10 mouse cellular contexts compared by ENCODE assay signal in the genomic region with DNA sequence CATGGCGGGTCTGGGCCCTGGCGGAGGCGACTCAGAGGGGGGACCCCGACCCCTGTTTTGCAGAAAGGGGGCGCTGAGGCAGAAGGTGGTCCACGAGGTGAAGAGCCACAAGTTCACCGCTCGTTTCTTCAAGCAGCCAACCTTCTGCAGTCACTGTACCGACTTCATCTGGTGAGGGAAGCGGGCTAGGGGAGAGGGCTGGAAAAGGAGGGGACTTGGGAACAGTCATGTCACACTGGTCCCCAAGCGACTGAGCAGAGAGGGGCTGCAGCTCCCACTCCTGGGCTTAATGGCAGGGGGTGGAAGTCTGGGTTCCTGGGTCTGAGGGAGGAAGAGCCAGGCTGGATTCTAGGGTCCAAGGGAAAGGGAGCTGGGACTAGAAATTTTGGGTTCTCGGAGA. TPM values are rescaled to one million over a fixed set of nuclear protein-coding genes. Genes with fewer than 3 reads are reported as not detected.
DNase-seq lines count a peak whose midpoint lies in the region; ATAC-seq and TF ChIP-seq lines count a peak whose summit lies in the region.
"Had no signal": no experiment of that assay in that cellular context is flagged by ENCODE, and none has a peak within 500 bp of the region (broad histone marks: within the 10 kb centered on the region; RNA-seq: fewer than 3 reads in every experiment).

No protein-coding gene starts in this region.

- no peaks in the 10 kb centered on the region for H3K9me3 ChIP-seq in heart, embryonic 10.5 days
- no peaks in the 10 kb centered on the region for H3K9me3 ChIP-seq in E14TG2a.4 (ENCODE audit: low read length)
- H3K9me3 ChIP-seq in forebrain, embryonic 15.5 days, result no peaks in the 10 kb centered on the region
- H3K9me3 ChIP-seq in liver, embryonic 14.5 days (ENCODE audit: control insufficient read depth, low read length), result no peaks in the 10 kb centered on the region

- peaks cover 27% of the 10 kb centered on the region for H3K4me1 ChIP-seq in heart, embryonic 10.5 days
- H3K4me1 ChIP-seq in E14TG2a.4 (replicated peaks; ENCODE audit: low read depth, low read length), result peaks cover 76% of the 10 kb centered on the region
- peaks cover 44% of the 10 kb centered on the region for H3K4me1 ChIP-seq in forebrain, embryonic 15.5 days
- 0 out of 4 replicates have a peak, but pooled peaks cover 0 to 2% of the 10 kb centered on the region in 2 experiments for H3K4me1 ChIP-seq in liver, embryonic 14.5 days (replicated peaks; ENCODE audit: control insufficient read depth in 2 of 2, insufficient read depth in 2 of 2, low read length in 1 of 2)
- H3K4me1 ChIP-seq in thymus, adult 2 months (replicated peaks; ENCODE audit: control insufficient read depth, insufficient read depth, low read length), result peaks cover 5% of the 10 kb centered on the region; the same call in 1 of the 2 replicates

- ATAC-seq in forebrain, embryonic 15.5 days (replicated peaks), result peak; percentile 44
- ATAC-seq in liver, embryonic 14.5 days (ENCODE audit: insufficient read depth), result no peak

- peak overlapping the region; percentile 88 for H3K4me2 ChIP-seq in forebrain, embryonic 15.5 days (replicated peaks)
- peak overlapping the region; percentile 16; the same call in 1 of the 2 replicates for H3K4me2 ChIP-seq in liver, embryonic 14.5 days (ENCODE audit: low read depth)

- WGBS in heart, embryonic 10.5 days, result 5% methylated on average over 12 of the region's 12 CpGs
- 2% methylated on average over 12 of the region's 12 CpGs for WGBS in forebrain, embryonic 15.5 days
- WGBS in liver, embryonic 14.5 days (ENCODE audit: insufficient replicate concordance), result 5% methylated on average over 12 of the region's 12 CpGs
- WGBS in thymus, adult 2 months, result 11% methylated on average over 12 of the region's 12 CpGs

- peaks cover 35% of the 10 kb centered on the region for H3K27me3 ChIP-seq in heart, embryonic 10.5 days (ENCODE audit: insufficient read depth, poor library complexity, severe bottlenecking)
- H3K27me3 ChIP-seq in E14TG2a.4 (ENCODE audit: insufficient read depth, low read length), result peaks cover 5% of the 10 kb centered on the region; the same call in 1 of the 2 replicates
- peaks cover 3% of the 10 kb centered on the region; the same call in 1 of the 2 replicates for H3K27me3 ChIP-seq in forebrain, embryonic 15.5 days
- H3K27me3 ChIP-seq in liver, embryonic 14.5 days (ENCODE audit: control insufficient read depth, insufficient read depth, low read length), result peaks cover 45% of the 10 kb centered on the region
- H3K27me3 ChIP-seq in thymus, adult 2 months (ENCODE audit: control insufficient read depth, insufficient read depth, low read length), result peaks cover 6% of the 10 kb centered on the region; the same call in 1 of the 2 replicates

- TF ChIP-seq EP300 in liver, embryonic 14.5 days (IDR thresholded peaks at IDR 0.05; ENCODE audit: low read depth), result no peak

- intact Hi-C loops in heart, postnatal 14 days (cut with DNase I), result loop anchor here (5.0 kb wide), 1 partner anchor 36 kb away; no protein-coding TSS in a partner anchor

- no peak for TF ChIP-seq CTCF in E14TG2a.4 (conservative IDR thresholded peaks at IDR 0.05; ENCODE audit: low read length)
- TF ChIP-seq CTCF in liver, embryonic 14.5 days (IDR thresholded peaks at IDR 0.05; ENCODE audit: low read depth), result no peak
- TF ChIP-seq CTCF in thymus, adult 2 months (IDR thresholded peaks at IDR 0.05; ENCODE audit: borderline replicate concordance, control insufficient read depth, extremely low read depth, insufficient read depth, low read length, poor library complexity), result no peak

- peak overlapping the region; percentile 40 for H3K9ac ChIP-seq in forebrain, embryonic 15.5 days (replicated peaks)
- no peak overlapping the region for H3K9ac ChIP-seq in liver, embryonic 14.5 days (replicated peaks)

- TF ChIP-seq POLR2A in thymus, adult 2 months (IDR thresholded peaks at IDR 0.05; ENCODE audit: control insufficient read depth, extremely low read depth, insufficient read depth, low read length, poor library complexity), result no peak

- peaks cover 13% of the 10 kb centered on the region for H3K36me3 ChIP-seq in heart, embryonic 10.5 days
- peaks cover 36% of the 10 kb centered on the region for H3K36me3 ChIP-seq in E14TG2a.4 (ENCODE audit: insufficient read depth, low read length)
- H3K36me3 ChIP-seq in forebrain, embryonic 15.5 days, result no peaks in the 10 kb centered on the region
- H3K36me3 ChIP-seq in liver, embryonic 14.5 days (replicated peaks; ENCODE audit: control insufficient read depth, insufficient read depth, low read depth), result no peaks in the 10 kb centered on the region
- no peaks in the 10 kb centered on the region for H3K36me3 ChIP-seq in thymus, adult 2 months (ENCODE audit: control insufficient read depth, insufficient read depth, low read length)

- H3K4me3 ChIP-seq in heart, embryonic 10.5 days, result peak overlapping the region; percentile 60
- peak overlapping the region; percentile 82 for H3K4me3 ChIP-seq in E14TG2a.4 (replicated peaks; ENCODE audit: low read length)
- H3K4me3 ChIP-seq in forebrain, embryonic 15.5 days, result peak overlapping the region; percentile 47
- H3K4me3 ChIP-seq in liver, embryonic 14.5 days (ENCODE audit: insufficient read depth in 1 of 2, low read depth in 2 of 2, low read length in 2 of 2), result no peak overlapping the region
- H3K4me3 ChIP-seq in thymus, adult 2 months (ENCODE audit: control insufficient read depth, insufficient read depth, low read length), result no peak overlapping the region

- 0 out of 2 replicates have a peak overlapping the region, but pooled peaks have one; percentile 2 for H3K27ac ChIP-seq in heart, embryonic 10.5 days
- no peak overlapping the region for H3K27ac ChIP-seq in forebrain, embryonic 15.5 days (replicated peaks)
- H3K27ac ChIP-seq in liver, embryonic 14.5 days, result no peak overlapping the region
- no peak overlapping the region for H3K27ac ChIP-seq in thymus, adult 2 months (ENCODE audit: control insufficient read depth, insufficient read depth, low read length)
- H3K27ac ChIP-seq: macrophage had no signal

- DNase-seq in heart, embryonic 10.5 days (ENCODE audit: low spot score), result no peak
- DNase-seq in heart, postnatal 14 days, result no peak
- no peak for DNase-seq in liver, embryonic 14.5 days (ENCODE audit: low read depth in 3 of 3, low spot score in 3 of 3)
- no peak for DNase-seq in thymus, adult 2 months
- no peak for DNase-seq in ovary, adult 18-20 months (ENCODE audit: low spot score)
- DNase-seq in urinary bladder, postnatal 10 days (ENCODE audit: low spot score), result no peak

RNA-seq across cellular contexts. Expression of a gene that starts 14.8 kb away (rescaled TPM):
- 0.16 and 0.35 TPM in 2 replicates for polyA plus RNA-seq in heart, embryonic 10.5 days (2016; fragmentation: Nextera tagmentation; extraction: Ambion mirVana)
- 1 to 10 TPM; 3.2 to 3.5 TPM for total RNA-seq in heart, postnatal 14 days (2021)
- polyA plus RNA-seq in forebrain, embryonic 15.5 days (2015; fragmentation: Nextera tagmentation; extraction: Ambion mirVana), result 1.5 and 2.0 TPM in 2 replicates
- polyA plus RNA-seq in liver, embryonic 14.5 days (2012; rRNA removed), result 0.05 and 0.06 TPM in 2 replicates
- polyA plus RNA-seq in liver, embryonic 14.5 days (2014; fragmentation: Nextera tagmentation; extraction: Ambion mirVana), result not detected in 2 replicates
- 0.86 and 0.94 TPM in 2 replicates for polyA plus RNA-seq in thymus, adult 2 months (2012; rRNA removed)

RNA-seq across cellular contexts. Expression of a gene that starts 14.9 kb away (rescaled TPM):
- 127 and 180 TPM in 2 replicates for polyA plus RNA-seq in heart, embryonic 10.5 days (2016; fragmentation: Nextera tagmentation; extraction: Ambion mirVana)
- 100 to 1,000 TPM; 196 to 216 TPM for total RNA-seq in heart, postnatal 14 days (2021)
- 19.6 and 21.4 TPM in 2 replicates for polyA plus RNA-seq in forebrain, embryonic 15.5 days (2015; fragmentation: Nextera tagmentation; extraction: Ambion mirVana)
- polyA plus RNA-seq in liver, embryonic 14.5 days (2012; rRNA removed), result 21.5 and 27.0 TPM in 2 replicates
- polyA plus RNA-seq in liver, embryonic 14.5 days (2014; fragmentation: Nextera tagmentation; extraction: Ambion mirVana), result 23.1 and 24.9 TPM in 2 replicates
- 62.1 and 86.4 TPM in 2 replicates for polyA plus RNA-seq in thymus, adult 2 months (2012; rRNA removed)

RNA-seq across cellular contexts. Expression of a gene that starts 29.0 kb away (rescaled TPM):
- 0.22 and 1.3 TPM in 2 replicates for polyA plus RNA-seq in heart, embryonic 10.5 days (2016; fragmentation: Nextera tagmentation; extraction: Ambion mirVana)
- total RNA-seq in heart, postnatal 14 days (2021), result 1 to 10 TPM; 5.3 to 5.6 TPM
- polyA plus RNA-seq in forebrain, embryonic 15.5 days (2015; fragmentation: Nextera tagmentation; extraction: Ambion mirVana), result 3.4 and 4.5 TPM in 2 replicates
- 0.49 and 0.92 TPM in 2 replicates for polyA plus RNA-seq in liver, embryonic 14.5 days (2012; rRNA removed)
- polyA plus RNA-seq in liver, embryonic 14.5 days (2014; fragmentation: Nextera tagmentation; extraction: Ambion mirVana), result not detected in 2 replicates
- polyA plus RNA-seq in thymus, adult 2 months (2012; rRNA removed), result 2.6 and 2.7 TPM in 2 replicates
- polyA plus RNA-seq: macrophage had no signal

RNA-seq across cellular contexts. Expression of a gene that starts 54.2 kb away (rescaled TPM):
- 0.06 TPM in 1 of 2 replicates, not detected in the other for polyA plus RNA-seq in heart, embryonic 10.5 days (2016; fragmentation: Nextera tagmentation; extraction: Ambion mirVana)
- not detected for total RNA-seq in heart, postnatal 14 days (2021)
- polyA plus RNA-seq in forebrain, embryonic 15.5 days (2015; fragmentation: Nextera tagmentation; extraction: Ambion mirVana), result not detected in 2 replicates
- polyA plus RNA-seq in liver, embryonic 14.5 days (2012; rRNA removed), result 0.02 and 0.04 TPM in 2 replicates
- polyA plus RNA-seq in liver, embryonic 14.5 days (2014; fragmentation: Nextera tagmentation; extraction: Ambion mirVana), result 0.05 and 0.08 TPM in 2 replicates
- polyA plus RNA-seq in thymus, adult 2 months (2012; rRNA removed), result 0.11 and 0.13 TPM in 2 replicates
- polyA plus RNA-seq: urinary bladder, adult 2 months had no signal

Comparison
In these comparisons a context has a peak if more than half of its experiments do, and no peak if none do; other contexts are left out.
1. H3K4me3 ChIP-seq: peak in heart, embryonic 10.5 days (single experiment), E14TG2a.4 (single experiment) and forebrain, embryonic 15.5 days (single experiment); none in liver, embryonic 14.5 days (0 of 2) and thymus, adult 2 months (single experiment).